Mouse (Mus musculus) cerebral cortex, adult 2 months (tissue): ENCODE results near the gene Fut11.

ENCODE experiments used
- WGBS: fragments of 180-500 bp; shearing (Covaris S2); methylation state at CpG from one replicate; pipeline ENCODE4 v1.1.7; 2018; 5-methylcytosine and 5-hydroxymethylcytosine counted together

The Fut11 gene

GRCm38 (mm10) chr14:20681742-20682141, 13.0 kb upstream of the Fut11 start:
- 85% methylated on average over 2 of the region's 2 CpGs for WGBS

GRCm38 (mm10) chr14:20682498-20682897, 12.3 kb upstream of the Fut11 start:
- WGBS: 64% methylated on average over 3 of the region's 3 CpGs

- 50% methylated on average over 3 of the region's 3 CpGs for WGBS
Measured at GRCm38 (mm10) chr14:20686576-20686975, 8.2 kb upstream of the Fut11 start.

- WGBS: 90% methylated on average over 2 of the region's 2 CpGs
Measured at GRCm38 (mm10) chr14:20689009-20689408, 5.8 kb upstream of the Fut11 start.

- 89% methylated on average over 6 of the region's 6 CpGs for WGBS
Measured at GRCm38 (mm10) chr14:20691772-20692171, 3.0 kb upstream of the Fut11 start.

- 83% methylated on average over 10 of the region's 10 CpGs for WGBS
Measured at GRCm38 (mm10) chr14:20693589-20694101, 1.1 kb upstream of the Fut11 start.

- WGBS: 34% methylated on average over 13 of the region's 13 CpGs
Measured at GRCm38 (mm10) chr14:20694185-20694883, 434 bp upstream of the Fut11 start.

- 10% methylated on average over 27 of the region's 27 CpGs for WGBS
Measured at GRCm38 (mm10) chr14:20695761-20696520, 1.2 kb downstream of the Fut11 start.

GRCm38 (mm10) chr14:20696986-20697385, 2.2 kb downstream of the Fut11 start:
- WGBS: 5% methylated on average over 1 of the region's 1 CpGs

- WGBS: 56% methylated on average over 2 of the region's 2 CpGs
Measured at GRCm38 (mm10) chr14:20698515-20698914, 3.7 kb downstream of the Fut11 start.

- 74% methylated on average over 3 of the region's 3 CpGs for WGBS
Measured at GRCm38 (mm10) chr14:20700362-20700761, 5.6 kb downstream of the Fut11 start.

GRCm38 (mm10) chr14:20701554-20701953, 6.8 kb downstream of the Fut11 start:
- WGBS: 46% methylated on average over 8 of the region's 8 CpGs

- WGBS: 7% methylated on average over 15 of the region's 15 CpGs
Measured at GRCm38 (mm10) chr14:20702096-20702740, 7.5 kb downstream of the Fut11 start.

GRCm38 (mm10) chr14:20702741-20703381, 8.1 kb downstream of the Fut11 start, which contains the start of gene Chchd1:
Gene Chchd1, plus strand, starts transcription at chr14:20703006.
- under 1% methylated on average over 61 of the region's 61 CpGs for WGBS

GRCm38 (mm10) chr14:20703461-20703860, 8.7 kb downstream of the Fut11 start:
- 8% methylated on average over 8 of the region's 8 CpGs for WGBS

GRCm38 (mm10) chr14:20707201-20708190, 12.7 kb downstream of the Fut11 start, which contains the start of gene Zswim8:
Gene Zswim8, plus strand, starts transcription at chr14:20707552.
- WGBS: under 1% methylated on average over 79 of the region's 80 CpGs

- 1% methylated on average over 10 of the region's 10 CpGs for WGBS
Measured at GRCm38 (mm10) chr14:20708239-20708638, 13.5 kb downstream of the Fut11 start.

GRCm38 (mm10) chr14:20713832-20714231, 19.1 kb downstream of the Fut11 start:
- 77% methylated on average over 11 of the region's 11 CpGs for WGBS

- 90% methylated on average over 10 of the region's 10 CpGs for WGBS
Measured at GRCm38 (mm10) chr14:20718443-20718842, 23.7 kb downstream of the Fut11 start.

GRCm38 (mm10) chr14:20719767-20720166, 25.0 kb downstream of the Fut11 start:
- 84% methylated on average over 12 of the region's 12 CpGs for WGBS
